Mouse (Mus musculus) bone marrow macrophage, adult 2 months (primary cell): ENCODE results near the gene Neurog1.

Experiments used
- CTCF ChIP-seq: IDR thresholded peaks from 2 replicates; pipeline ENCODE4 v1.5.1; 2012; ENCODE audit warnings: low read depth, mild to moderate bottlenecking, low read length, moderate library complexity
- POLR2A ChIP-seq: IDR thresholded peaks from 2 replicates; pipeline ENCODE4 v1.6.1; 2012; ENCODE audit warnings: mild to moderate bottlenecking, low read depth, low read length, borderline replicate concordance

GRCm38 (mm10) chr13:56259926-56260250, 7.9 kb upstream of the Neurog1 start:
- no peak for TF ChIP-seq CTCF
- no peak for TF ChIP-seq POLR2A
